Comparison of ENCODE assay signal across 8 mouse cellular contexts in the genomic region with DNA sequence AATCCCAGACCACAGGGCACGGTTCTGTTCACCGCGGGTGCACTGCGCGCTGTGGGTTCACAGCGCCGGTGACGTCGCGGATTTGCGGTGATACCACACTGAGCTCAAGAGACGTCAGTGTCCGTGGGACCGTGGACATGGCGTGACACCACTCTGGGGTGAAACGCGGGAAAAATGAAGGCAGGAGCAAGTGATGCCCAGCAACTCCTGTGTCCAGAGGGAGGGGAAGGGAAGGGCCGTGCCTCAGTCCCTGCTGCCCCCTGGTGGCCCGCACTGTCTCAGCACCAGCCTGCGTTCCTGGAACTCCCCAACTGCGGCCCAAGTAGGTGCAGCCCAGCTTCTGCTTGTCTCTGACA. TPM values are rescaled to one million over a fixed set of nuclear protein-coding genes. Genes with fewer than 3 reads are reported as not detected.
DNase-seq lines count a peak whose midpoint lies in the region; ATAC-seq lines count a peak whose summit lies in the region.

No protein-coding gene starts in this region.

- peak; percentile 85 for ATAC-seq in forebrain, embryonic 16.5 days
- ATAC-seq in neural tube, embryonic 15.5 days (ENCODE audit: low FRiP score), result peak; percentile 85

- 4% methylated on average over 21 of the region's 21 CpGs for WGBS in forebrain, embryonic 16.5 days
- 1% methylated on average over 21 of the region's 21 CpGs for WGBS in neural tube, embryonic 15.5 days

- H3K9ac ChIP-seq in forebrain, embryonic 16.5 days (replicated peaks; ENCODE audit: low read depth, low read length), result peak overlapping the region; percentile 63
- peak overlapping the region; percentile 53 for H3K9ac ChIP-seq in neural tube, embryonic 15.5 days (replicated peaks)

- no peaks in the 10 kb centered on the region for H3K27me3 ChIP-seq in forebrain, embryonic 16.5 days (replicated peaks; ENCODE audit: control insufficient read depth, insufficient read depth, low read length)
- H3K27me3 ChIP-seq in neural tube, embryonic 15.5 days (replicated peaks), result no peaks in the 10 kb centered on the region

- H3K4me1 ChIP-seq in forebrain, embryonic 16.5 days (replicated peaks; ENCODE audit: control insufficient read depth, insufficient read depth, low read length), result peaks cover 12% of the 10 kb centered on the region
- H3K4me1 ChIP-seq in neural tube, embryonic 15.5 days, result peaks cover 22% of the 10 kb centered on the region

- peak; percentile 70 for DNase-seq in ES-CJ7 (ENCODE audit: low read depth, low spot score)
- peak; percentile 79 for DNase-seq in cerebellum, adult 11-12 months
- peak; percentile 90 to 94 for DNase-seq in heart, postnatal 36 days
- DNase-seq in layer of hippocampus, adult 18-20 months (ENCODE audit: low spot score in 2 of 2), result peak; percentile 80 to 93
- DNase-seq in lung, adult 18-20 months, result peak; percentile 88 to 91
- peak; percentile 94 for DNase-seq in testis, postnatal 10 days (ENCODE audit: low spot score)

- peak overlapping the region; percentile 50 for H3K4me3 ChIP-seq in forebrain, embryonic 16.5 days (replicated peaks; ENCODE audit: low read length)
- peak overlapping the region; percentile 47 for H3K4me3 ChIP-seq in neural tube, embryonic 15.5 days (replicated peaks)

- H3K36me3 ChIP-seq in forebrain, embryonic 16.5 days (ENCODE audit: control insufficient read depth, insufficient read depth), result no peaks in the 10 kb centered on the region
- no peaks in the 10 kb centered on the region for H3K36me3 ChIP-seq in neural tube, embryonic 15.5 days

- no peaks in the 10 kb centered on the region for H3K9me3 ChIP-seq in forebrain, embryonic 16.5 days (ENCODE audit: control insufficient read depth, low read length)
- no peaks in the 10 kb centered on the region for H3K9me3 ChIP-seq in neural tube, embryonic 15.5 days (replicated peaks)

- H3K27ac ChIP-seq in forebrain, embryonic 16.5 days (ENCODE audit: low read length), result no peak overlapping the region
- no peak overlapping the region for H3K27ac ChIP-seq in neural tube, embryonic 15.5 days (replicated peaks)

- H3K4me2 ChIP-seq in forebrain, embryonic 16.5 days (ENCODE audit: low read length), result peak overlapping the region; percentile 91
- H3K4me2 ChIP-seq in neural tube, embryonic 15.5 days, result peak overlapping the region; percentile 97

- intact Hi-C loops in heart, postnatal 36 days (cut with DNase I), result loop anchor here (1.0 to 2.0 kb wide), 5 partner anchors 29 to 160 kb away; a partner anchor contains a TSS

RNA-seq across cellular contexts. Expression of a gene that starts 21.9 kb away (rescaled TPM):
- polyA plus RNA-seq in forebrain, embryonic 16.5 days (2015; fragmentation: Nextera tagmentation; extraction: Ambion mirVana), result 0.22 and 0.37 TPM in 2 replicates
- total RNA-seq in heart, postnatal 36 days (2021), result under 1 TPM; 0.44 to 0.54 TPM
- 1 to 10 TPM; 1.1 to 1.3 TPM for total RNA-seq in layer of hippocampus, adult 18-20 months (2021)
- polyA plus RNA-seq in neural tube, embryonic 15.5 days (2015; fragmentation: Nextera tagmentation; extraction: Ambion mirVana), result 0.35 and 1.8 TPM in 2 replicates

RNA-seq across cellular contexts. Expression of a gene that starts 29.4 kb away (rescaled TPM):
- 2.4 and 2.5 TPM in 2 replicates for polyA plus RNA-seq in forebrain, embryonic 16.5 days (2015; fragmentation: Nextera tagmentation; extraction: Ambion mirVana)
- 10 to 100 TPM; 13.2 to 19.1 TPM for total RNA-seq in heart, postnatal 36 days (2021)
- 1 to 10 TPM; 4.0 to 4.7 TPM for total RNA-seq in layer of hippocampus, adult 18-20 months (2021)
- polyA plus RNA-seq in neural tube, embryonic 15.5 days (2015; fragmentation: Nextera tagmentation; extraction: Ambion mirVana), result 5.3 and 7.1 TPM in 2 replicates
